Mouse (Mus musculus) G1E (cell line): Measurements from ENCODE around the gene Megf8.

Experiments used
- CTCF ChIP-seq: IDR thresholded peaks from 2 replicates; pipeline ENCODE4 v1.5.1; 2012; ENCODE audit warnings: low read depth, low read length, inconsistent platforms, mixed read lengths
- GATA1 ChIP-seq: IDR thresholded peaks from 2 replicates; pipeline ENCODE4 v1.6.1; 2012; ENCODE audit warnings: borderline replicate concordance, low read length, inconsistent platforms, mixed read lengths
- POLR2AphosphoS5 ChIP-seq: IDR thresholded peaks from 2 replicates; pipeline ENCODE4 v1.6.1; 2012; ENCODE audit warnings: low read depth, low read length, inconsistent platforms; ENCODE audit not compliant: insufficient replicate concordance
- TAL1 ChIP-seq: conservative IDR thresholded peaks from 2 replicates; pipeline ENCODE4 v1.6.1; 2012; ENCODE audit warnings: low read depth, low read length, inconsistent platforms, mixed read lengths

GRCm38 (mm10) chr7:25377100-25377700 lies 60.2 kb downstream of the Megf8 start:
- TF ChIP-seq CTCF (no peak), POLR2AphosphoS5 (no peak), GATA1 (no peak), TAL1 (no peak)
